Mouse (Mus musculus): ENCODE results near the gene Nudt19. TPM values are rescaled to one million over a fixed set of nuclear protein-coding genes. Genes with fewer than 3 reads are reported as not detected.

Nudt19 gene
- total RNA-seq, 2 experiments from 2014 or later, result 44.6 to 98.2 TPM

GRCm38 (mm10) chr7:35497516-35497915, 58.6 kb downstream of the Nudt19 start:
- ATAC-seq (replicated peaks; ENCODE audit: poor library complexity, severe bottlenecking), result no peak

Other genes starting within 250 kb of the Nudt19 start
- gene Gpatch1, start 237.9 kb downstream of the Nudt19 start, total RNA-seq (2014; fragmentation: Nextera tagmentation), result 20.4 and 29.5 TPM in 2 replicates
- gene Gpatch1, start 237.9 kb downstream of the Nudt19 start, total RNA-seq (2017), result 15.4 and 17.4 TPM in 2 replicates
- gene Rhpn2, start 222.1 kb downstream of the Nudt19 start, total RNA-seq (2014; fragmentation: Nextera tagmentation), result not detected in 2 replicates
- not detected in 2 replicates for gene Rhpn2, start 222.1 kb downstream of the Nudt19 start, total RNA-seq (2017)
- gene Faap24, start 159.5 kb downstream of the Nudt19 start, total RNA-seq (2014; fragmentation: Nextera tagmentation), result 15.7 and 16.8 TPM in 2 replicates
- 11.3 and 14.3 TPM in 2 replicates for gene Faap24, start 159.5 kb downstream of the Nudt19 start, total RNA-seq (2017)
- 5.7 and 7.2 TPM in 2 replicates for gene Cep89, start 159.3 kb downstream of the Nudt19 start, total RNA-seq (2014; fragmentation: Nextera tagmentation)
- gene Cep89, start 159.3 kb downstream of the Nudt19 start, total RNA-seq (2017), result 8.4 and 10.6 TPM in 2 replicates
- not detected in 2 replicates for gene Slc7a9, start 107.5 kb downstream of the Nudt19 start, total RNA-seq (2014; fragmentation: Nextera tagmentation)
- not detected in 2 replicates for gene Slc7a9, start 107.5 kb downstream of the Nudt19 start, total RNA-seq (2017)
- gene Tdrd12, start 18.6 kb downstream of the Nudt19 start, total RNA-seq (2014; fragmentation: Nextera tagmentation), result not detected in 2 replicates
- not detected in 2 replicates for gene Tdrd12, start 18.6 kb downstream of the Nudt19 start, total RNA-seq (2017)
- 0.30 and 1.2 TPM in 2 replicates for gene Rgs9bp, start 29.3 kb upstream of the Nudt19 start, total RNA-seq (2014; fragmentation: Nextera tagmentation)
- 0.36 and 0.65 TPM in 2 replicates for gene Rgs9bp, start 29.3 kb upstream of the Nudt19 start, total RNA-seq (2017)
- 40.4 and 66.7 TPM in 2 replicates for gene Ankrd27, start 29.9 kb upstream of the Nudt19 start, total RNA-seq (2014; fragmentation: Nextera tagmentation)
- gene Ankrd27, start 29.9 kb upstream of the Nudt19 start, total RNA-seq (2017), result 40.0 and 49.7 TPM in 2 replicates
- 133 and 145 TPM in 2 replicates for gene Pdcd5, start 91.2 kb upstream of the Nudt19 start, total RNA-seq (2014; fragmentation: Nextera tagmentation)
- gene Pdcd5, start 91.2 kb upstream of the Nudt19 start, total RNA-seq (2017), result 94.4 and 114 TPM in 2 replicates
- 19.2 and 21.6 TPM in 2 replicates for gene Dpy19l3, start 198.2 kb upstream of the Nudt19 start, total RNA-seq (2014; fragmentation: Nextera tagmentation)
- gene Dpy19l3, start 198.2 kb upstream of the Nudt19 start, total RNA-seq (2017), result 17.7 and 33.2 TPM in 2 replicates
- 20.5 and 22.5 TPM in 2 replicates for gene Zfp507, start 246.7 kb upstream of the Nudt19 start, total RNA-seq (2014; fragmentation: Nextera tagmentation)
- gene Zfp507, start 246.7 kb upstream of the Nudt19 start, total RNA-seq (2017), result 8.7 and 11.1 TPM in 2 replicates

Measured in granulocyte monocyte progenitor cell, adult 5-6 weeks (primary cell).